Comparison of ENCODE assay signal across 8 mouse cellular contexts in the genomic region with DNA sequence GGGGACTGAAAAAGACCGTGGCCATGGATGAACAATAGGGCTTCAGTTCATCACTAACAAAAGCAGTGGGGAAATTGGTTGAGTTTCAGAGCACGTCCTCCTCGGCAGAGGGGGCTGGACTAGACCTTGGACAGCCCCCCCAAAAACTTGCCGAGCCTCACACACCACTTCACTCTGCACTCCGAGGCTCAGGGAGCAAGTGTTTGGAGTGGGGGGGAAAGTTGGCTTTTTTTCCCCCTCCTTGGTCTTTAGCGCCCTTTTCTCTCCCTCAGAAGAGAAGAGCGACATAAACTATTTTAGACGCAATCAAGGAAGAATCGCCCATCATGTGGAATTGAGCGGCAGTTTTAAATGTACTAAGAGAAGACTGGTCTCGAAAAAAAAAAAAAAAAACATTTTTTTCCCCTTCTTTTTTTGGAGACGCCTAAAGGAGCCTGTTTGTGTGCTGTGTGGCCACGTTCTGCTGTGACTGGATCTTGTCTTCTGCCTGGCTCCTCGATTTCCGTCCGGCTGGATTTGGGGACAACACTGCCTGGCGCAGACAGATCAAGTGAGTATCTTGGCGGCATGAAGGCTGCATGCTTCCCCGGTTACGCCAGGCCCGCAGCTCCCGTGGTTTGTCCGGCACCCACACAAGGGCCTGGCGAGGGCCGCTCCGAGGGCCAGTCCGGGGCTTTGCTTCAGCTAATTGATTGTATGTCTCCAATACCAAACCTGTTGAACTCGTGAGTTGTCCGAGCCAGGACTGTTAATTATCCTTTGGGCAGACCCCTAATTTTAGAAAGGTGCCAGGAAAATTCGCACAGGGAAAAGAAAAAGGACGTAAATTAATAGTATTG.
DNase-seq lines count a peak whose midpoint lies in the region; ATAC-seq and TF ChIP-seq lines count a peak whose summit lies in the region.

No protein-coding gene starts in this region.

- no peak overlapping the region for H3K27ac ChIP-seq in heart, adult 2 months
- H3K27ac ChIP-seq in embryonic facial prominence, embryonic 13.5 days = no peak overlapping the region

- H3K27me3 ChIP-seq in heart, adult 2 months (ENCODE audit: control insufficient read depth, insufficient read depth, low read length) = peaks cover 33% of the 10 kb centered on the region
- H3K27me3 ChIP-seq in embryonic facial prominence, embryonic 13.5 days = peaks cover 87% of the 10 kb centered on the region

- H3K36me3 ChIP-seq in heart, adult 2 months (ENCODE audit: control insufficient read depth, insufficient read depth, low read length) = no peaks in the 10 kb centered on the region
- no peaks in the 10 kb centered on the region for H3K36me3 ChIP-seq in embryonic facial prominence, embryonic 13.5 days

- TF ChIP-seq EP300 in heart, adult 2 months (IDR thresholded peaks at IDR 0.05; ENCODE audit: insufficient read depth, low read depth, low read length) = no peak

- TF ChIP-seq POLR2A in heart, adult 2 months (IDR thresholded peaks at IDR 0.05; ENCODE audit: insufficient read depth, low read depth, low read length) = no peak

- H3K4me1 ChIP-seq in heart, adult 2 months (ENCODE audit: control insufficient read depth, insufficient read depth, low read length) = no peaks in the 10 kb centered on the region; the same call in 1 of the 2 replicates
- peaks cover 7% of the 10 kb centered on the region; the same call in 1 of the 2 replicates for H3K4me1 ChIP-seq in embryonic facial prominence, embryonic 13.5 days

- no peak for TF ChIP-seq CTCF in heart, adult 2 months (IDR thresholded peaks at IDR 0.05)

- H3K79me2 ChIP-seq in heart, adult 2 months (replicated peaks; ENCODE audit: control insufficient read depth, insufficient read depth, low read length) = no peaks in the 10 kb centered on the region

- DNase-seq in heart, adult 2 months = peak in 1 of 2 experiments; percentile 27
- no peak for DNase-seq in heart, postnatal 36 days
- peak; percentile 92 for DNase-seq in Muller cell, postnatal 12 days (ENCODE audit: inconsistent ontology term)
- DNase-seq in layer of hippocampus, adult 18-20 months (ENCODE audit: low spot score in 2 of 2) = peak; percentile 60 to 83
- DNase-seq in neural tube, embryonic 10.5 days (ENCODE audit: extremely low spot score, low spot score) = peak; percentile 69
- DNase-seq in gastrocnemius, postnatal 25 days = no peak
- no peak for DNase-seq in thymus, adult 18-20 months

- peak overlapping the region; percentile 29; the same call in 1 of the 2 replicates for H3K4me2 ChIP-seq in embryonic facial prominence, embryonic 13.5 days

- no peak for ATAC-seq in embryonic facial prominence, embryonic 13.5 days (ENCODE audit: insufficient number of reproducible peaks, insufficient read depth, low FRiP score, low TSS enrichment, low read depth)

- 0 out of 2 replicates have a peak overlapping the region, but pooled peaks have one; percentile 29 for H3K9ac ChIP-seq in heart, adult 2 months (ENCODE audit: low read depth, low read length)
- H3K9ac ChIP-seq in embryonic facial prominence, embryonic 13.5 days = no peak overlapping the region

- no peak overlapping the region for H3K4me3 ChIP-seq in heart, adult 2 months
- H3K4me3 ChIP-seq in embryonic facial prominence, embryonic 13.5 days = peak overlapping the region; percentile 15

- H3K9me3 ChIP-seq in embryonic facial prominence, embryonic 13.5 days = no peaks in the 10 kb centered on the region

- WGBS in heart, adult 2 months = 5% methylated on average over 31 of the region's 31 CpGs
- 1% methylated on average over 31 of the region's 31 CpGs for WGBS in embryonic facial prominence, embryonic 13.5 days

- intact Hi-C loops in heart, adult 2 months (cut with DNase I) = loop anchor here (5.0 to 10.0 kb wide), 2 partner anchors 492 to 615 kb away; a partner anchor contains a TSS
- intact Hi-C loops in heart, postnatal 36 days (cut with DNase I) = loop anchor here (10.0 kb wide), 1 partner anchor 492 kb away; a partner anchor contains a TSS

Comparison
In these comparisons a context has a peak if more than half of its experiments do, and no peak if none do; other contexts are left out.
1. DNase-seq: peak in Muller cell, postnatal 12 days (single experiment), layer of hippocampus, adult 18-20 months (2 of 2) and neural tube, embryonic 10.5 days (single experiment); none in heart, postnatal 36 days (0 of 2), gastrocnemius, postnatal 25 days (single experiment) and thymus, adult 18-20 months (0 of 2).